In genomic region chr6:43265363-43266041, GRCm38 (mm10) we compare ENCODE assay signal across 8 mouse cellular contexts. TPM values are rescaled to one million over a fixed set of nuclear protein-coding genes. Genes with fewer than 3 reads are reported as not detected.
DNase-seq lines count a peak whose midpoint lies in the region; ATAC-seq and TF ChIP-seq lines count a peak whose summit lies in the region.
"Had no signal": no experiment of that assay in that cellular context is flagged by ENCODE, and none has a peak within 500 bp of the region (broad histone marks: within the 10 kb centered on the region; RNA-seq: fewer than 3 reads in every experiment).

TSS of gene Arhgef5 (plus strand) at chr6:43265582.

- CTCF ChIA-PET in Patski (lab: Charles Lee), result interaction anchor here (2.2 to 3.2 kb wide), 2 partner anchors 13 to 27 kb away, joined by 9 to 13 read pairs; no protein-coding TSS in a partner anchor

- WGBS in intestine, postnatal 0 days, result under 1% methylated on average over 34 of the region's 48 CpGs
- under 1% methylated on average over 44 of the region's 48 CpGs for WGBS in neural tube, embryonic 15.5 days

- H3K4me3 ChIP-seq in intestine, postnatal 0 days (ENCODE audit: low read depth, low read length), result peak within 1 kb of the TSS; percentile 87
- peak within 1 kb of the TSS; percentile 46 for H3K4me3 ChIP-seq in neural tube, embryonic 15.5 days (replicated peaks)

- peak within 1 kb of the TSS; percentile 87 for H3K27ac ChIP-seq in intestine, postnatal 0 days (ENCODE audit: low read depth, low read length)
- 0 out of 2 replicates have a peak within 1 kb of the TSS, but pooled peaks have one; percentile 28 for H3K27ac ChIP-seq in neural tube, embryonic 15.5 days (replicated peaks)
- H3K27ac ChIP-seq: macrophage had no signal

- POLR2A ChIA-PET in Patski (lab: Charles Lee), result interaction anchor here (1.9 kb wide), 1 partner anchor 30 kb away, joined by 4 read pairs; no protein-coding TSS in a partner anchor

- DNase-seq in Patski (ENCODE audit: low read depth, low spot score), result no peak
- peak; percentile 15 to 24 for DNase-seq in cerebellum, postnatal 14 days
- peak; percentile 66 to 75 for DNase-seq in heart, adult 18-20 months
- peak; percentile 90 to 93 for DNase-seq in lung, adult 18-20 months
- peak; percentile 86 for DNase-seq in urinary bladder, postnatal 14 days (ENCODE audit: low spot score)

- no peak for TF ChIP-seq CTCF in Patski (IDR thresholded peaks at IDR 0.05)
- no peak for TF ChIP-seq CTCF in intestine, postnatal 0 days (IDR thresholded peaks at IDR 0.05; ENCODE audit: low read depth)

- ATAC-seq in Patski, result peak; percentile 68
- ATAC-seq in intestine, postnatal 0 days, result peak; percentile 95
- peak; percentile 75; the same call in 1 of the 2 replicates for ATAC-seq in neural tube, embryonic 15.5 days (ENCODE audit: low FRiP score)

- H3K4me2 ChIP-seq in intestine, postnatal 0 days (replicated peaks; ENCODE audit: low read depth), result peak within 1 kb of the TSS; percentile 82
- H3K4me2 ChIP-seq in neural tube, embryonic 15.5 days, result peak within 1 kb of the TSS; percentile 86

- H3K9ac ChIP-seq in intestine, postnatal 0 days (ENCODE audit: low read depth, low read length), result peak within 1 kb of the TSS; percentile 96
- H3K9ac ChIP-seq in neural tube, embryonic 15.5 days (replicated peaks), result peak within 1 kb of the TSS; percentile 43

- H3K9me3 ChIP-seq in intestine, postnatal 0 days (ENCODE audit: control insufficient read depth), result no peaks in the 10 kb centered on the region
- H3K9me3 ChIP-seq in neural tube, embryonic 15.5 days (replicated peaks), result no peaks in the 10 kb centered on the region

- in situ Hi-C loops in Patski (cut with MboI; ENCODE audit: low pct_unique_long_range_greater_than_20kb), result no loop called here

- H3K4me1 ChIP-seq in intestine, postnatal 0 days (replicated peaks; ENCODE audit: control insufficient read depth, insufficient read depth, low read length), result peaks cover 10% of the 10 kb centered on the region
- H3K4me1 ChIP-seq in neural tube, embryonic 15.5 days, result peaks cover 11% of the 10 kb centered on the region

- no peaks in the 10 kb centered on the region for H3K36me3 ChIP-seq in intestine, postnatal 0 days (ENCODE audit: control insufficient read depth, insufficient read depth)
- H3K36me3 ChIP-seq in neural tube, embryonic 15.5 days, result no peaks in the 10 kb centered on the region

- no peaks in the 10 kb centered on the region for H3K27me3 ChIP-seq in Patski
- no peaks in the 10 kb centered on the region for H3K27me3 ChIP-seq in intestine, postnatal 0 days (replicated peaks; ENCODE audit: control insufficient read depth, insufficient read depth, low read length)
- peaks cover 34% of the 10 kb centered on the region for H3K27me3 ChIP-seq in neural tube, embryonic 15.5 days (replicated peaks)

RNA-seq across cellular contexts. Expression of gene Arhgef5, which starts in this region (rescaled TPM):
- polyA plus RNA-seq in Patski (2021), result 79.4 TPM
- 10 to 100 TPM; 12.7 to 13.3 TPM for total RNA-seq in heart, adult 18-20 months (2021)
- polyA plus RNA-seq in intestine, postnatal 0 days (2015; fragmentation: Nextera tagmentation; extraction: Ambion mirVana), result 20.4 and 23.2 TPM in 2 replicates
- 1.9 and 4.5 TPM in 2 replicates for polyA plus RNA-seq in neural tube, embryonic 15.5 days (2015; fragmentation: Nextera tagmentation; extraction: Ambion mirVana)
